Mouse (Mus musculus) right cerebral cortex, adult 2 months (tissue): ENCODE results near the gene Smim1.
A peak's percentile ranks its signal among the peaks of the same experiment; 100 is the strongest.

ENCODE experiments used
- DNase-seq, 2 experiments: peaks; one replicate each; pipeline ENCODE4 v3.0.0; 2021 to 2022; ENCODE audit warnings: low spot score in 2 of 2

The Smim1 gene

DNA sequence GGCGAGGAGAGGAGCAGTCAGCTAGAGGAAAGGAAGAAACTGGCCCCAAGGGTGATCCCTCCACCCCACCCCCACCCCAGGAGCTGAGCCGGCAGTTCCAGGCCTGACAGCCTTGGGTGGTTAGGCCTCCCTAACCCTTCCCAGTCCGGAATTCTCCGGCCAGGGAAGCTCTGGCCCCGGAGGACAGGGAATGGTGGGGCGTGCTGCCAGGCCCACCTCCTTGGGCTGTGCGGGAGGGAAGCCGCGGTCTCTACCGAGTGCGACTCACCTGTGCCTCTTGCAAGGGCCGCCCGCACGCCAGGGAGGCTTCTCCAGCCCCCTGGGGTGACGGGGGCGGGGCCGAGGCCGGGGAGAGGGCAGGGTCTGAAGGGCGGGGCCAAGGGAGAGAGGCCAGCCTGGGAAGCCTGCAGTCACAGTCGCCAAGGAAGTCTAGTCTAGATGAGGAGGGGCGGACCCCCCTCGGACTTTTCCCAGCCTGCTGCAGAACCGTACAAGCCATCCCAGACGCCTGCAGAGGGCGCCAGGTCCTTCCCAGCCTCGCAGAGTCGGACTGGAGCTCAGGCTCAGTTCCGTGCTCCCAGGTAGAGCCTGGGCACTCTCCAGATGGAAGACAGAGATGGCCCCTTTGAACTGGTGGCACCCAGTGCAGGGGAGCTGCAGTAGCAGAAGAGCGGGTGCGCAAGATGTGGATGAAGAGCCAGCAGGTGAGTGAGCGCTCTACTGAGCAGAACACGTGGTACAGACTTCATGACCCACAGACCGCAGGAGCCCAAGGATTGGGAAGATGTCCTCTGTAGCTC, at the start of gene Smim1:
TSS of gene Smim1 (minus strand) at position 590 of the 800 bp plus-strand sequence.
- peak; percentile 68 to 70 for DNase-seq

DNA sequence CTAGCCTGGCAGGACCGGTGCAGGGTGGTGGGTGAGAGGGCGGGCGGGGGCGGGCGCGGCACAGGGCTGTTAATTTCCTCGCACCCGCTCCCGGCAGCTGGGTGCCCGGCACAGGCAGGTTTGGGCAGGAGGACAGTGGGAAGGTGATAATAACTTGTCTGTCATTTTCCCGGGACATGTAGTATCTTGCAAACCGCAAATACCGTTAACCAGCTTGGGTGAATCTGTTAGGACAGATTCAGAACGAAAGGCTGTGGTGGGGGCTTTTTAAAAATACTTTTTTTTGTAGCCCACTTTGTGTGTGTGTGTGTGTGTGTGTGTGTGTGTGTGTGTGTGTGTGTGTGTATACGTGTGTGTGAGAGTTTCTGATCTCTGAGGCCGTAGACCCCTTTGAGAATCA, 45.9 kb upstream of the Smim1 start:
- no peak for DNase-seq

DNA sequence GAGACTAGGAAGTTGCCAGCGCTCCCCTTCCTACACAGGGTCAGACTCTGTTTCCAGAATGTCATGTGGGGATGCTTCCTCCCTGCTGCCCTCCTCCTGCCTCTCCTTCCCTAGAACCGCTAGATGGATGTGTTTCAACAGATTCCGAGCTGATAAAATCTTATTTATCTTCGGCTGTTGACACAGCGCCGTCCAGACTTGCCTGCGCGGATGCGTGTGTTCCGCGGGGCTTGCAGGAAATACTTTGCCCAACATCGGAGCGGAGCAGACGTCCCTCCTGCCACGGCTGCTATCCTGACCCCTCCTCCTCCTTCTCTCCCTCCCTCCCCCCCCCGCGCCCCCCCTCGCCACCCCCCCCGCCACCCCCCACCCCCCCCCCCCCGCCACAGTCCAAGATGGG, 45.5 kb upstream of the Smim1 start:
- DNase-seq: no peak

DNA sequence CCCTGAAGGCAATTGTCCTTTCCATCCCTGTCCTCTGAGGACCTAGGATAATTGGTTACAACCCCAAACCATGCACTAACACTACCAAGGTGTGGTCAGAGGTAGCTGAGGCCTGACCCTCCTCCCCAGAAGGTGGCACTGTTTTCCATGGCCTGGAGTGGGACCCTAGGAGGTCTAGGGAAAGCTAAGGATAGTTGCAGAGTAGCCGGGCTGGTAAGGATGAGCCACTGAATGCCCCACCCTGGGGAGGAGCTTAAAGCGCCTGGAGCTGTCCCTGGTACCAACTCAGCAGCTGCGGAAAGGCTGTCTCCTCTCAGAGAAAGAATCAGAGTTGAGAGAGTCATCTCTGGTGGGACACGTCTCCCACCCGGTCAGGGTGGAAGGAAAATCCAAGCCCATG, 44.9 kb upstream of the Smim1 start:
- DNase-seq: no peak

DNA sequence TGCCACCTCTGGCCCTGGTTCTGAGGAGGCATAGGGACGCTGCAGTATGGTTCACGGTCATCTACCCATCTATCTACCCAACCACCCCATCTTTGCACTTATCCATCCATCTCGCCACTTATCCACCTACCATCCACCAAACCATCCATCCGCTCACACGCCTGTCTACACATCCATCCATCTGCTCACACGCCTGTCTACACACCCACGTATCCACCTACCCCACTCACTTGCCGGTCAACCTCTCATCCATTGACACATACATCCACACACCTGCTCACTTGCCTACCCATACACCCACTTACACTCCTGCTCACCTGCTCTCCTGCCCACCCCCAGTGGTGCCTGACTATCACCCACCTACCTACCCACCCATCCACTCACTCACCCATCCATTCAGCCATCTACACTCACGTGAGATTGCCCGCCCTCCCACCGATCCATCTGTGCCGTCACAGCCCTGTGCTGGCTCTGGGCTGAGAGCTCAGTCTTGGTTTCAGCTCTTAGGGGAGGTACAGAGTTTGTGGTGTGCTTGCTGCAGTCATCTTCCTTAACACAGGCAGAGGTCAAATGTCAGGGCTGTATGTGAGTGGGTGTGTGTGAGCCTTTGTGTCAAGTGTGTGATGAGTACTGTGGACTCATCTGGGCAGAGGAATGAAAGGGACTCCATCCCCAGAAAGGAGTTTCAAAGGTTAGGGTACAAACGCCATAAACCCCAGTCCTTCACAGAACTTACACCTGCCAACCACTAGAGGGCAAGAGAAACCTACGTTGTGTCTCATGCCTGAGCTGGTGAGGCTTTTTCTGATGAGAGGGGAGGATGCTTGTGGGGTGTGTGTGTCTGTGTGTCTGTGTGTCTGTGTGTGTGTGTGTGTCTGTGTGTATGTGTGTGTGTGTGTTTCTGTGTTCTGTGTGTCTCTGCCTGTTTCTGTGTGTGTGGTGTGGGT, 39.1 kb upstream of the Smim1 start:
- peak; percentile 34 to 40 for DNase-seq

DNA sequence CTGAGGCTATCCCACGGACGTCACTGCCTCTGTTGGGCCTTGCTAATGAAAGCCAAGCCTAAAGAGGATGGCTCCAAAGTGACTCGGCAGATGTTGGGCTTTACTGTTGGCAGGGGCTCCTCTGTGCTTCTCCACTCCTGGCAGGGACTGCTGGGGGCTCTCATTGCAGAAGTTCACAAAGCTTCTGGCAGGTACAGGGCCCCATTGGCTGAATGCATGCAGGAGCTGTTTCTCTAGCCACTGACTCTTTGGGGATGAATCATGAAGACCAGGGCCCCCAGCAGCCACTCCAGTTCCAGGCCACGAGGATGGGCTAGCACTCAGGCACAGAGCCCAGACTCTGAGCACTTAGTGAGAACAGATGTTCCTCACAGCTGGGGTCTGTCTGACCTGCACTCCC, 31.7 kb upstream of the Smim1 start:
- DNase-seq: no peak

DNA sequence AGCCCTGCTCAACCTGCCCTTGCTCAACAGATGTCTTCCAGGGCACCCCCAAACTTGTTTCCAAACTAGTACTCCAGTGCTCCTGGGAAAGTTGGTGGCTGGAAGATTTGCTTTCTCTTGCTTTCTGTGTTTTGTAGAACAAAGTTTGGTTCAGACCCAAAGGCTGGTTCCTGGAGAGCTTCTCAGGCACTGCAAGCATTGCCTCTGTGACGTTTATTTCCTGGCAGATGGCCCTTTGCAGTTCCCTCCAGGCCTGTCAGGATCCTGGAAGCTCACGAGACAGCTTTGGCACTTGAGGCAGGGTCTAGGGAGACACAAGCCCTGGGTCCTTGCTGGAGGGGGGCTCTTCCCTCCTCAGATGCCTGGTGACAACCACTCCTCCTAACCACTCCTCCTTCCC, 30.6 kb upstream of the Smim1 start:
- DNase-seq: no peak

DNA sequence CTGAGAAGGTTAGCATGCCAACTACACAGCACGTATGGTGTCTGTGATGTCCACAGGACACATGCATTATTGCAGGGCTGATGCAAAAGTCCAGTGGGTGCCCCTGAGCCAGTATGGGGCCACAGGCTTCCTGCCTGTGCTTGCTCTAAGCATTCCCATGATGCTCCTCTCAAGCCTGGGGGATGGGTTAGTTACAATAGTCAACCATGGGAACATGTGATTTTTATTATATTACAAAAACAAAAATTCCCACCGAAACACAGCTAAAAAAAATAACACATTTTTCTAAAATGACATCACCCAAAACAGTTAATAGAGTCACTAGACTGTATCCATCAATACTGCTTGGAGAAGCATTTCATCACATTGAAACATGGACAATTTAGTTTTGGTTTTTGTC, 30.0 kb upstream of the Smim1 start:
- DNase-seq: no peak

DNA sequence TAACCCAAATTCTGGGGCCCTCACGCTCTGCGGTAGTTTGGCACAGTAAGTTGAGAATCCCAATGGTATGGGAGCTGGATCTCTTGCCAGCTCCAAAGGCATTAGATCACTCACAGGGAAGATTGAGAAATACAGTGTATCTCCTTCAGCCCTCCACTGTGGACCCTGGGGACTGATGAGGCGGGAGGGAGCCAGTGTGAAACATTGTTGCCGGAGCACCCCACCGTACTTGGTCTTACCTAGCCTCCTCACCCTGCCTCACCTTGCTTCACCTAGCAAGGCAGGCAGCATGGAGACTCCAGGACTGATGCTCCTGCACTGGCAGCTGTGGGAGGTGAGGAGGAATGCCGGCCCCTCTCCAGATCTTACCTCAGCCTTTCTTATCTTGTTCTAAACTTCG, 29.5 kb upstream of the Smim1 start:
- DNase-seq: no peak

DNA sequence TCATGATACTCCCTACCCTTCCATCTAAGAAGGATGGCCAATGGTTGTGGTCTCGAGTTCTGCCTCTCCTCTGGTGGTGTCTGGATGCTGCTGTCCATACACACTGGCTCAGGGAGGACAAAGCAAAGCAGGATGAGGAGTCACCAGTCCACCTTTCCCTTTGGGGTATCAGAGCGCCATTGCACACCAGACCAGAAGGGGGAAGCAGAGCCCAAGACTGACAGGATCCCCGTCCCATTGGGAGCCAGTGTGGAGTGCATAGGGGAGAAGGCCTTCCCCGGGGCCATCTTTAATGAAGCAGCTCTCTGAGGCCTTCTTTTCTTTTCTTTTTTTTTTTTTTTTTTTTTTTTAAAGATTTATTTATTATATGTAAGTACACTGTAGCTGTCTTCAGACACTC, 27.0 kb upstream of the Smim1 start:
- DNase-seq: no peak

DNA sequence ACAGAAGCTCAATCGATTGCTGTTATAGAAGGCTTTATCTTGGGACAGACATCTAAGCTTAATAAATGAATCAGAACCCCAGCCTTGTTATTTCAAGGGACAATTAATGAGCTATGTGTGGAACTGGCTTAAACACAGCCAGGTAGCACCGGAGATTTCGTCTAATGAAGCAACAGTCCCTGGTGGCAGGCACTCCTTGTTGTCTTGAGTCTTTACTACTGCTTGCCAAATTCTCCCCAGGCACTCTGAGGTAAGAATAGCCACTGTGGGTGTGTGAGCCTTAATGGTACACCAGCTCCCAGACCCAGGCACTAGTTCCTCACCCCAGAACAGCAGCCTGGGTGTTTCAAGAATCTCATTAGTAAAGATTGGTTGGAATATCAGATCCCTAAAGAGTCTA, 25.4 kb upstream of the Smim1 start:
- DNase-seq: peak; percentile 20 to 27

DNA sequence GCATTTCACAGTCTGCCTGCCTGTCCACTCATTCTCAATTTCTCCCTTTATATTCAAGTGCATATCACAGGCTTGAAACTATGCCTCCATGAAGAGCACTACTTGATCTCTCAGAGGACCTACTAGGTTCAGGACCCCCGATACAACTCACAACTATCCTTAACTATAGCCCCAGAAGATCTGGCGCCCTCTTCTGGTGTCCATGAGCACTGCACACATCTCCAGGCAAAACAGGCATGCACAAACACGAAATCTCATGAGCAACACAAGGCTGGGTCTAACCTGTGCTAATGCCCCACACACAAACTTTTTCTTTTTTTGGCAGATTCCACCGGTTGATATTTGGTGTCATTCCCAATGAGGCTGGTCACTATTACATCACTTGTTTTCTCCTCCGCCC, 19.8 kb upstream of the Smim1 start:
- no peak for DNase-seq

DNA sequence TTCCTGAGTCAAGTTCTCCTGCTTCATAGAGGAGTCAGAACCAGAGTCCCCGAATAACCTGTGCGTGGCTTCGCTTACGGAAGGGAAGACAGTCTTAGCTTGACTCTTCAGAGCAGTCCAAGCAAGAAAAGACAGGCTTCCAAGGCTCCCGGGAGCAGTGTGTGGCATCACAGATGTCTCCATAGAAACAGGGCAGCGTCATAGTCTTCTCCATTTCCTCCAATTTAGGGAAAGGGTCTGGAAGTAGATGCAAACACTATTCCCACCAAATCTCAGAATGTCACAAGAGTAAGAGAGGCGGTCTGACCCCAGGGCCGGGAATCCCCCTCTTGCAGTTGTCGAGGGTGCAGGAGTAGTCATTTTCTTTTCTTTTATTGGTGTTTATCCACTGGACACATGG, 16.5 kb upstream of the Smim1 start, which contains the start of gene Ccdc27:
TSS of gene Ccdc27 (minus strand) at position 101 of the 400 bp plus-strand sequence.
- DNase-seq: no peak

DNA sequence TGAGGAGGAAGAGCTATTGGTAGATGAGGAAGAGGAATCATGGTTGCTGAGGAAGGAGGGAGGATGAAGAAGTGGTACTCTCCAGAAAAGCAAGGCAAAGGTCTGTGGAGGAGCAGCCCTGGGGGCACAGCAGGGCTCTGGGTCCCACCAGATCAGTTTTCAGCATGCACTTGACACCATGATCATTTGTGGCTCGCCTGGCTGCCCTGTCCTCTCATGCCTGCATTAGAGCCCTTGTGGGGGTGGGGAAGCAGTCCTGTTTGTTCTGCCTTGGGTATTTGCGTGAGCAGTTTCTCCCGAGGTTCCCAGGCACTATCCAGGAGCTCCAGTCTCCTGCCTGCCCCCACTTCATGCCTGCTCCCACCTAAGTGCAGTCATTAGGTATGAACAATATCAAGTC, 11.1 kb upstream of the Smim1 start:
- DNase-seq: no peak

DNA sequence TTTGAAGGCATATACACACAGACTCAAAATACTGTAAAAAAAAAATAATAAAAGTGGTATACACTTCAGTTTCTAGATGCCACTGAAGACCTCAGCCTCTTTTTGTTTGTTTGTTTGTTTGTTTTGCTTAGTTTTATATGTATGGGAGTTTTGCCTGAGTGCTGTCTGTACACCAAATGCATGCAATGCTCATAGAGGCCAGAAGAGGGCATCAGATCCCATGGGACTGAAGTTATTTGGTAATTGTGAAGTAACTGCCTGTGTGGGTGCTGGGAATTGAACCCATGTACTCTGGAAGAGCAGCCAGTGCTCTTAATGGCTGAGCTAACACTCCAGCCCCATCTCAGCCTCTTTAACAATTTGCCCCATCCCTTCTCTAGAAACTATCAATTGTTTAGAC, 2.6 kb upstream of the Smim1 start:
- DNase-seq: no peak

DNA sequence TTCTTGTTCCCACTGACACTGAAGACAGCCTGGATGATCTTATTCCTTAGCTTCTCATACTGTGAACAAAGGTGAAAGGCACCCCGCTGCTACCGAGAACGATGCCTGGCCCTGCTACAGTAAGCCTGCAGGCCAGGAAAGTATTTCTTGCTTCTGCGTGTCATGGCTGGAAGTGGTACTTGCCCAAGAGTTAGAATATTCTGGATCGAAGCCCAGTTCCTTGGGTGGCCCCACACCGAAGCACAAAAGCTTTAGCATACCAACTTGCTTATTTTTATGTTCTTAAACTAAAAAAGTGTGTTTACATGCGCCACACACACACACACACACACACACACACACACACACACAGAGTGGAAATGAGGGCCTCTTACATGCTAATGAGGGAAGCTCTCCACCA, 2.0 kb upstream of the Smim1 start:
- no peak for DNase-seq

DNA sequence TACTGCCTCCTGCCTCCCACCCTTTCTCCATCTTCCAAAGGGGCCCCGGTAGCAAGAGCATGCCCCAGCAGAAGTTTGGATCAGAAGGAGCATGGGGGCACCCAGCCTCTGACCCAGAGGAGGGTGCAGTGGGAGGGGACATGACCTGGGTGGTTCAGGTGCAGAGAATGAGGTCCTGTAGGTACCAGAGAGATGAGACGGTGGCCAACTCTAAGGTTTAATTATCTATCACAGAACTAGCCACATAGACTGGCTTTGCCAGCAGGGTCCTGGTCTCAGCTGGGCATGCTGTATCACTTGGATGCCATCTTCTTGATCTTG, 371 bp upstream of the Smim1 start:
- DNase-seq: no peak

DNA sequence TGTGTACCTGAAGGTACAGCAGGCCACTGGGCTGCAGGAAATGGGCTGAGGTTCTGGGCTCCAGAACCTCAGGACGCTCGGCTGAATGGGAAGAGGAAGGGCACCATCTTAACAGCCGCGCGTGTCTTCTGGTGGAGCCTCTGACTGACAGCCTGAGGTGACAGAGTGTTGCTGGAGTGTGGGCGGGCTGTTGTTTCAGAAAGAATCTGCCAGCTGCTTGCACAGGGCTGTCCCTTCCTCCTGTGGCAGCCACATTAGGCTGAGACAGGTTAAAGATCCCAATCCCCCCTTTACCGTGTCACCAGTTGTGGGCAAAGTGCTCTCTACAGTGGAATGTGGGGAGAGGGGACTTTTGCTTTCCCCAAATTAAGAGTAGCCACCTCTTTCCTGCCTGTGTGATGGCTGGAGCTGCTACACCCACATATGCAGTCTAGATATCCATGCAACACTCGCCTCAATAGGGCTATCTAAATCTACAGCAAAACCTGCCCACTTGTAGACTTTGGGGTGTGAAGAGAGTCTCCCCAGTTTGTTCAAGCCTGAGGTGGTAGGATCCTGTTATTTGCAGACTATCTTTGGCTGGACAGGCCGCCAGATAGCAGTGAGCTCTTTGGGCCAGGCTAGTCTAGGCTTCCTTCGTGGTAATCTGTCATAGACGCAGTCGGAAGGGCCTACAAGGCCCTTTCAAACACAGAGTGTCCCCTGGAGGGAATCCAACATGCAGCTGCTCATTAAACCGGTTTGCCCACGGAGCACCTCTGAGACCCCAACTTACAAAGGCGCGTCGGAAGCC, 1.1 kb downstream of the Smim1 start:
- peak; percentile 60 to 68 for DNase-seq

DNA sequence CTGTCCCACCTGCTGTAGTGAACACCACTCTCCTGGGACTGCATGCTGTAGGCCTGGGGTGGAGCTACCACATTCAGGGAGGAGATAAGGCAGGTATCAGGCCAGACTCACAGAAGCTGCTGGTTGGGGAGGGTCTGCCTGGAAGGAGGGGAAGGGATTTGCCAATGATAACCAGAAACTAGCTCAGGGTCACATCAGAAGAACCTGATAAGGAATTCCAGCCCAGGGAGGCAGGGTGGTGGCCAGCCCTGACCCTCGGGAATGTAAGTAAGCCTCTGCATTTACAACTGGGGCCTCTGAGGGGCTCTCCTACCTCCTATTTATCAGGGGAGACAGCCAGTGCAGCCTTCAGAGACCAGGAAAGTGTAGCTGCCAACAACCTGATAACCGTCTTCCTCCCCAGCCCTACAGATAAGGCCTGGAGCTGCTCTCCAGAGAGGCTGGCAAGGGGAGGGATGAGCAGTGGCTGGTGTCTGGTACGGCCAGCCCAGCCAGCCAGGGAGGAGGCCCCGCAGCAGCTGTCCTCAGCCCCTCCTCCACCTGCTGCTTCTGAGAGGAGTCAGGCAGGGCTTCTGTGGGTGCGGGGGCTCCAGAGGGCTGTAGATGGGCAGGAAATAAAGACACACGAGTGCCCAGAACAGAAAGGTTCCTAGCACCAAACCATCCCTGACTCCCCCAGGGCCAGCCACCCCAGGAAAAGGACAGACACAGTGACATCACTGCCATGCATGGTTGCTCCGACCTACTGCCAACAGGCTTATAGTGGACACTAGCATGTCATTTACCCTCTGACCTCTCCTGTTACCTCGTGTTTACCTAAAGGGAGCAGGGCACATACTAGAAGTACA, 2.1 kb downstream of the Smim1 start:
- DNase-seq: peak in 1 of 2 experiments; percentile 42

DNA sequence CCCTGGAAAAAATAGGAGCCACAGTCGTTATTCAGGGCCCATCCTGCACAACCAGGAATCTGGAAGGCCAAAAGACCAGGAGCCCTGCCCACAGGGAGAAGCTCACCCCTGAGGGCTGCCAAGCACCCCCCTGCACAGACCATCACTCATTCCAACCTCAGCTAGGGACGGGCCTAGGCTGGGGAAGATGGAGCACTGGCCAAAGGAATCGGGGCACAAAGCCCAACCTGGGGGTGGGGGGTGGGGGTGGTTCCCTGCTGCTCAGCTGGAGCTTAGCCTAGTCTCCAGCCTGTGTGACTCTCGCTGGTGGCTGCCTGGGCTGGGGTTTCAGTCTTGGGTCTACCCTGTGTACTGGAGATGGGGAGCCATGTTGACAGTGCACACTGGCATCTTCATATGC, 3.2 kb downstream of the Smim1 start:
- DNase-seq: no peak

DNA sequence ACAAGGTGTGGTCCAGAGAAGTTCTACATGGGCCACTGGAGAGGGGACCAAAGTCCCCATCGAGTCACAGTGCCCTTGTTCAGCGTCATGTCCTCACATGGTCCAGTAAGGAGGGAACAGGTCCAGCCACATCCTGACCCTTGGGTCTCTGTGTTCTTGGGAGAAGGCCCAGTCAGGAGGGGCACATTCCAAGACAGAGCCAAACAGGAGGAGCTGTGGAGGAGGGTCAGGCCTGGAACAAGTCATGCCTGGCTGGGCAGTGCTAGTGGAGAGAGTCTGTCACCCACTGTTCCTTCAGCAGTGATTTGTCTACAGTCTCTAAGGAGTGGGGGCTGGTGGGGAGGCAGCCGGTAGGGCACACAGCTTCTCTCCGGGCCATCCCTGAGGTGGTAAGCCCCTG, 3.6 kb downstream of the Smim1 start:
- DNase-seq: no peak
